In genomic region chr11:68782336-68782735, GRCm38 (mm10) we compare ENCODE assay signal across 22 mouse cellular contexts.
DNase-seq lines count a peak whose midpoint lies in the region; ATAC-seq and TF ChIP-seq lines count a peak whose summit lies in the region.
"Had no signal": no experiment of that assay in that cellular context is flagged by ENCODE, and none has a peak within 500 bp of the region (broad histone marks: within the 10 kb centered on the region; RNA-seq: fewer than 3 reads in every experiment).

No protein-coding gene starts in this region.

- no peak overlapping the region for H3K9ac ChIP-seq in lung, postnatal 0 days (replicated peaks; ENCODE audit: low read depth)
- no peak overlapping the region for H3K9ac ChIP-seq in MEL (ENCODE audit: control insufficient read depth, low read depth, low read length, poor library complexity, severe bottlenecking)
- H3K9ac ChIP-seq: embryonic facial prominence, embryonic 13.5 days; hindbrain, embryonic 15.5 days; intestine, embryonic 15.5 days; liver, embryonic 12.5 days; lung, embryonic 14.5 days had no signal

- intact Hi-C loops in heart, postnatal 25 days (cut with DNase I): no loop called here

- no peaks in the 10 kb centered on the region for H3K4me1 ChIP-seq in lung, postnatal 0 days (ENCODE audit: insufficient read depth, low read depth, low read length)
- H3K4me1 ChIP-seq in MEL (ENCODE audit: control insufficient read depth in 1 of 2, insufficient read depth in 2 of 2, low read length in 2 of 2): no peaks in the 10 kb centered on the region
- H3K4me1 ChIP-seq in forebrain, embryonic 10.5 days: no peaks in the 10 kb centered on the region
- H3K4me1 ChIP-seq: hindbrain, embryonic 15.5 days; liver, embryonic 12.5 days had no signal

- no peak for ATAC-seq in lung, postnatal 0 days
- peak; percentile 60; the same call in 1 of the 2 replicates for ATAC-seq in common myeloid progenitor, adult 5-6 weeks (replicated peaks; ENCODE audit: low read depth, poor library complexity, severe bottlenecking)
- ATAC-seq: intestine, embryonic 15.5 days; liver, embryonic 12.5 days had no signal

- no peak overlapping the region for H3K4me2 ChIP-seq in lung, postnatal 0 days (replicated peaks; ENCODE audit: low read depth, low read length)
- H3K4me2 ChIP-seq: embryonic facial prominence, embryonic 13.5 days; hindbrain, embryonic 15.5 days; intestine, embryonic 15.5 days; liver, embryonic 12.5 days; lung, embryonic 14.5 days had no signal

- TF ChIP-seq CTCF in lung, postnatal 0 days (IDR thresholded peaks at IDR 0.05): no peak
- no peak for TF ChIP-seq CTCF in MEL (IDR thresholded peaks at IDR 0.05 in 2 of 3, conservative IDR thresholded peaks at IDR 0.05 in 1 of 3; ENCODE audit: control insufficient read depth in 1 of 3, insufficient read depth in 1 of 3, low read depth in 2 of 3, low read length in 3 of 3, poor library complexity in 1 of 3, severe bottlenecking in 1 of 3)

- DNase-seq in lung, postnatal 0 days (ENCODE audit: low spot score): peak; percentile 15
- DNase-seq in lung, postnatal 25 days (ENCODE audit: low spot score): no peak
- DNase-seq in MEL (ENCODE audit: low read depth, low spot score): no peak
- DNase-seq in forebrain, embryonic 10.5 days (ENCODE audit: extremely low spot score, low spot score): no peak
- DNase-seq in heart, postnatal 25 days (ENCODE audit: low spot score): no peak
- no peak for DNase-seq in thymus, postnatal 25 days
- DNase-seq: adrenal gland, adult 2 months; cerebellum, adult 8-10 months; gastrocnemius, postnatal 10 days; heart, adult 18-20 months; heart, postnatal 4 days; kidney, adult 9 months; kidney, postnatal 25 days; lung, embryonic 14.5 days; midbrain, embryonic 14.5 days; thymus, postnatal 14 days had no signal

- TF ChIP-seq EP300 in lung, postnatal 0 days (IDR thresholded peaks at IDR 0.05): no peak
- no peak for TF ChIP-seq EP300 in MEL (IDR thresholded peaks at IDR 0.05; ENCODE audit: low read depth in 1 of 2, low read length in 2 of 2)

- no peaks in the 10 kb centered on the region for H3K9me3 ChIP-seq in lung, postnatal 0 days (ENCODE audit: low read length)
- no peaks in the 10 kb centered on the region for H3K9me3 ChIP-seq in MEL (replicated peaks; ENCODE audit: insufficient read depth, low read length)
- no peaks in the 10 kb centered on the region for H3K9me3 ChIP-seq in forebrain, embryonic 10.5 days
- H3K9me3 ChIP-seq: embryonic facial prominence, embryonic 13.5 days; hindbrain, embryonic 15.5 days; intestine, embryonic 15.5 days; liver, embryonic 12.5 days; megakaryocyte, embryonic 14.5 days had no signal

- H3K36me3 ChIP-seq in lung, postnatal 0 days (ENCODE audit: insufficient read depth, low read length): peaks cover 16% of the 10 kb centered on the region
- peaks cover 0 to 58% of the 10 kb centered on the region in 2 experiments; a peak in 2 of 4 replicates for H3K36me3 ChIP-seq in MEL (ENCODE audit: control insufficient read depth in 1 of 2, insufficient read depth in 2 of 2, low read length in 2 of 2)
- peaks cover 100% of the 10 kb centered on the region for H3K36me3 ChIP-seq in forebrain, embryonic 10.5 days (replicated peaks)

- TF ChIP-seq RAD21 in MEL (IDR thresholded peaks at IDR 0.05; ENCODE audit: low read depth, low read length): no peak

- no peak overlapping the region for H3K4me3 ChIP-seq in lung, postnatal 0 days (ENCODE audit: low read depth, low read length)
- H3K4me3 ChIP-seq in MEL (ENCODE audit: control insufficient read depth in 1 of 2, insufficient read depth in 1 of 2, low read depth in 2 of 2, low read length in 2 of 2): no peak overlapping the region
- no peak overlapping the region for H3K4me3 ChIP-seq in forebrain, embryonic 10.5 days
- H3K4me3 ChIP-seq: embryonic facial prominence, embryonic 13.5 days; hindbrain, embryonic 15.5 days; intestine, embryonic 15.5 days; liver, embryonic 12.5 days; megakaryocyte, embryonic 14.5 days had no signal

- no peak overlapping the region for H3K27ac ChIP-seq in lung, postnatal 0 days (ENCODE audit: low read length)
- H3K27ac ChIP-seq in MEL (ENCODE audit: control insufficient read depth, low read depth, low read length): no peak overlapping the region
- H3K27ac ChIP-seq in forebrain, embryonic 10.5 days: no peak overlapping the region
- H3K27ac ChIP-seq: embryonic facial prominence, embryonic 13.5 days; hindbrain, embryonic 15.5 days; intestine, embryonic 15.5 days; liver, embryonic 12.5 days had no signal

- TF ChIP-seq POLR2A in MEL (IDR thresholded peaks at IDR 0.05; ENCODE audit: control insufficient read depth in 1 of 2, insufficient read depth in 1 of 2, low read depth in 1 of 2, low read length in 2 of 2, poor library complexity in 1 of 2): 0 out of 4 replicates have a peak, but pooled peaks of 1 of the 2 experiments have one; percentile 40

- WGBS in lung, postnatal 0 days: 70% methylated on average over 9 of the region's 9 CpGs
- WGBS in forebrain, embryonic 10.5 days: 94% methylated on average over 9 of the region's 9 CpGs

- no peaks in the 10 kb centered on the region for H3K27me3 ChIP-seq in lung, postnatal 0 days (replicated peaks; ENCODE audit: insufficient read depth, low read length)
- no peaks in the 10 kb centered on the region for H3K27me3 ChIP-seq in MEL (ENCODE audit: control insufficient read depth in 1 of 2, insufficient read depth in 2 of 2, low read length in 2 of 2)
- H3K27me3 ChIP-seq in forebrain, embryonic 10.5 days (ENCODE audit: poor library complexity, severe bottlenecking): no peaks in the 10 kb centered on the region
- H3K27me3 ChIP-seq: embryonic facial prominence, embryonic 13.5 days; hindbrain, embryonic 15.5 days; intestine, embryonic 15.5 days; liver, embryonic 12.5 days had no signal

- no peaks in the 10 kb centered on the region for H3K79me2 ChIP-seq in MEL (ENCODE audit: control insufficient read depth, insufficient read depth, low read length, poor library complexity)

TF ChIP-seq in MEL, 35 proteins besides CTCF, POLR2A, EP300 and RAD21:
- TF ChIP-seq POLR2AphosphoS2 (IDR thresholded peaks at IDR 0.05; ENCODE audit: low read length) (peak; percentile 11; the same call in 1 of the 2 replicates), MEF2A (IDR thresholded peaks at IDR 0.05; ENCODE audit: extremely low read depth, insufficient replicate concordance, low read depth, low read length, poor library complexity, severe bottlenecking) (no peak)
TF ChIP-seq in MEL: peak in this region for 1.
